Mouse (Mus musculus) ES-CJ7 (cell line): ENCODE measurements around the gene Zfp26.

Experiments used
- DNase-seq: peaks from one replicate; pipeline ENCODE4 v3.0.0; 2011; ENCODE audit warnings: low read depth, low spot score

Zfp26 gene

GRCm38 (mm10) chr9:20459377-20460317, at the start of gene Zfp26:
Gene Zfp26 (minus strand): TSS chr9:20460162.
- peak; percentile 84 for DNase-seq

GRCm38 (mm10) chr9:20509676-20510075, 49.7 kb upstream of the Zfp26 start:
- DNase-seq: no peak

GRCm38 (mm10) chr9:20504801-20505200, 44.8 kb upstream of the Zfp26 start:
- DNase-seq: no peak

GRCm38 (mm10) chr9:20493281-20493680, 33.3 kb upstream of the Zfp26 start:
- DNase-seq: peak; percentile 9

GRCm38 (mm10) chr9:20492527-20493233, 32.7 kb upstream of the Zfp26 start, which contains the start of gene Zfp426:
Gene Zfp426 (minus strand): TSS chr9:20492746.
- peak; percentile 86 for DNase-seq

- no peak for DNase-seq
Measured at GRCm38 (mm10) chr9:20491858-20492526, 32.0 kb upstream of the Zfp26 start.

- DNase-seq: no peak
Measured at GRCm38 (mm10) chr9:20489536-20489935, 29.6 kb upstream of the Zfp26 start.

- DNase-seq: no peak
Measured at GRCm38 (mm10) chr9:20479396-20479795, 19.4 kb upstream of the Zfp26 start.

GRCm38 (mm10) chr9:20476632-20477031, 16.7 kb upstream of the Zfp26 start:
- no peak for DNase-seq

- peak; percentile 65 for DNase-seq
Measured at GRCm38 (mm10) chr9:20466761-20467442, 6.9 kb upstream of the Zfp26 start.

- DNase-seq: peak; percentile 87
Measured at GRCm38 (mm10) chr9:20453647-20454046, 6.3 kb downstream of the Zfp26 start.

GRCm38 (mm10) chr9:20451493-20451892, 8.5 kb downstream of the Zfp26 start:
- DNase-seq: no peak

- peak; percentile 62 for DNase-seq
Measured at GRCm38 (mm10) chr9:20443183-20443783, 16.7 kb downstream of the Zfp26 start.

GRCm38 (mm10) chr9:20430004-20430403, 30.0 kb downstream of the Zfp26 start:
- no peak for DNase-seq

- peak; percentile 17 for DNase-seq
Measured at GRCm38 (mm10) chr9:20411460-20411859, 48.5 kb downstream of the Zfp26 start.

GRCm38 (mm10) chr9:20409319-20409718, 50.6 kb downstream of the Zfp26 start:
- no peak for DNase-seq

- no peak for DNase-seq
Measured at GRCm38 (mm10) chr9:20385343-20385703, 74.6 kb downstream of the Zfp26 start.

- DNase-seq: peak; percentile 95
Measured at GRCm38 (mm10) chr9:20384532-20385342, 75.2 kb downstream of the Zfp26 start, which contains the start of gene Zfp560. Gene Zfp560 (minus strand): TSS chr9:20385177.

- no peak for DNase-seq
Measured at GRCm38 (mm10) chr9:20383659-20384058, 76.3 kb downstream of the Zfp26 start.
